Mouse (Mus musculus) spleen, embryonic (tissue): ENCODE data around the gene Lrrc1.

Experiments
- CTCF ChIA-PET: fragments of 350-600 bp; sonication (Branson Sonifier 250); formaldehyde crosslinking; loops from one replicate; lab custom pipeline; 2022; lab: Charles Lee

Lrrc1 gene

GRCm38 (mm10) chr9:77544354-77545067 is at the start of gene Lrrc1:
Lrrc1 (minus strand) TSS chr9:77544870.
- CTCF ChIA-PET, result interaction anchor here (0.5 kb wide), 1 partner anchor 162 kb away, joined by 4 read pairs; no protein-coding TSS in a partner anchor

- CTCF ChIA-PET, result no interaction called here
Observed at GRCm38 (mm10) chr9:77592423-77592822, 47.8 kb upstream of the Lrrc1 start.

- CTCF ChIA-PET, result no interaction called here
Observed at GRCm38 (mm10) chr9:77589496-77589895, 44.8 kb upstream of the Lrrc1 start.

GRCm38 (mm10) chr9:77587616-77588015 is 42.9 kb upstream of the Lrrc1 start:
- CTCF ChIA-PET, result no interaction called here

- CTCF ChIA-PET, result no interaction called here
Observed at GRCm38 (mm10) chr9:77586806-77587591, 42.3 kb upstream of the Lrrc1 start.

GRCm38 (mm10) chr9:77584746-77585145 is 40.1 kb upstream of the Lrrc1 start:
- CTCF ChIA-PET, result no interaction called here

- CTCF ChIA-PET, result no interaction called here
Observed at GRCm38 (mm10) chr9:77583302-77583701, 38.6 kb upstream of the Lrrc1 start.

- CTCF ChIA-PET, result no interaction called here
Observed at GRCm38 (mm10) chr9:77579827-77580226, 35.2 kb upstream of the Lrrc1 start.

GRCm38 (mm10) chr9:77577931-77578330 is 33.3 kb upstream of the Lrrc1 start:
- CTCF ChIA-PET, result no interaction called here

GRCm38 (mm10) chr9:77577409-77577808 is 32.7 kb upstream of the Lrrc1 start:
- CTCF ChIA-PET, result interaction anchor here (0.7 kb wide), 1 partner anchor 591 kb away, joined by 7 read pairs; no protein-coding TSS in a partner anchor

- CTCF ChIA-PET, result no interaction called here
Observed at GRCm38 (mm10) chr9:77576320-77576719, 31.6 kb upstream of the Lrrc1 start.

GRCm38 (mm10) chr9:77574996-77575395 is 30.3 kb upstream of the Lrrc1 start:
- CTCF ChIA-PET, result interaction anchor here (0.6 kb wide), 1 partner anchor 75 kb away, joined by 3 read pairs; no protein-coding TSS in a partner anchor

GRCm38 (mm10) chr9:77571851-77572250 is 27.2 kb upstream of the Lrrc1 start:
- CTCF ChIA-PET, result no interaction called here

- CTCF ChIA-PET, result no interaction called here
Observed at GRCm38 (mm10) chr9:77568789-77569506, 24.3 kb upstream of the Lrrc1 start.

- CTCF ChIA-PET, result no interaction called here
Observed at GRCm38 (mm10) chr9:77561827-77562226, 17.2 kb upstream of the Lrrc1 start.

GRCm38 (mm10) chr9:77557963-77558362 is 13.3 kb upstream of the Lrrc1 start:
- CTCF ChIA-PET, result no interaction called here

GRCm38 (mm10) chr9:77557181-77557580 is 12.5 kb upstream of the Lrrc1 start:
- CTCF ChIA-PET, result no interaction called here

- CTCF ChIA-PET, result no interaction called here
Observed at GRCm38 (mm10) chr9:77556435-77556834, 11.8 kb upstream of the Lrrc1 start.

GRCm38 (mm10) chr9:77553465-77553864 is 8.8 kb upstream of the Lrrc1 start:
- CTCF ChIA-PET, result no interaction called here

- CTCF ChIA-PET, result interaction anchor here (0.7 kb wide), 1 partner anchor 546 kb away, joined by 4 read pairs; no protein-coding TSS in a partner anchor
Observed at GRCm38 (mm10) chr9:77551036-77551512, 6.4 kb upstream of the Lrrc1 start.

- CTCF ChIA-PET, result no interaction called here
Observed at GRCm38 (mm10) chr9:77546010-77546409, 1.3 kb upstream of the Lrrc1 start.

- CTCF ChIA-PET, result no interaction called here
Observed at GRCm38 (mm10) chr9:77545068-77545421, 375 bp upstream of the Lrrc1 start.
